Mouse (Mus musculus): ENCODE results near the gene Qtrt1.

The Qtrt1 gene

GRCm38 (mm10) chr9:21411669-21412550 lies at the start of gene Qtrt1:
Qtrt1 (plus strand) TSS chr9:21411837.
- peak; percentile 84 for DNase-seq (ENCODE audit: low read depth, low spot score)

- peak; percentile 28 for DNase-seq (ENCODE audit: low read depth, low spot score)
Observed at GRCm38 (mm10) chr9:21366541-21367220, 45.0 kb upstream of the Qtrt1 start.

DNA sequence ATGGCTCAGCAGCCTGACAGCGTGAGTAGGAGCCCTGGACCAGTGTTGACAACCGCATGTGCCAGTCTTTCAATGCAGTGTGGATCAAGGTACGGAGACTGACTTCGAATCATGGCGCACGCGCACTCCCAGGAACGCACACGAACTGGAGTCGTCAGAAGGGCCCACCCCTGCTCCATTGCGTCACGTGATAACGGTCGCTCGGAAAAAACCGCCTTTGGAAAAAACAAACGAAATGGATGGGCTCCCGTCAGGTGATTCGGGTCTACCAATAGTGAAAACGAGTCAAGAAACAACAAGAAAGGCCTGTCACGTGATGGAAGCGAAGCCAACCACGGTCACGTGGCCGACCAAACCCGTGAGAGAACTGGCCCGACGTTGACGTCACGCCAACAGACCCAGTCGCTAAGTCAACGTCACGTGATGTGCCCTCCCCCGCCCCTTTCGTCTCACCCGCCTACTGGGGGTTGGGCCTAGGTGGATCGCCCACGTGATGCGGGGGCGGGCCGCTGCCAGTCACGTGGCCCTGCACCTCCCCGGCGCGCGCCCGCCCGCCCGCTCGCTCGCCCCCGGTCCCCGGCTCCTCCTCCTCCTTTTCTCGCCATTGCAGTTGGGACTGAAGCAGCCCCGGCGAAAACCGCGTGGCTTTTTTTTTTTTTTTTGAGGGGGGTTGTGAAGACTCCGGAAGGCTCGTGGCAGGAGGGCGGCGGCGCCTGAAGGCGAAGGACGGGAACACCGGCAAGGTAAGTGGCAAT lies 44.1 kb upstream of the Qtrt1 start, which contains the start of gene Ilf3:
Gene Ilf3, plus strand, starts transcription at position 515 of the 755 bp plus-strand sequence.
- peak; percentile 99 for DNase-seq (ENCODE audit: low read depth, low spot score)

- DNase-seq (ENCODE audit: low read depth, low spot score), result peak; percentile 56
Observed at GRCm38 (mm10) chr9:21368131-21368584, 43.5 kb upstream of the Qtrt1 start.

DNA sequence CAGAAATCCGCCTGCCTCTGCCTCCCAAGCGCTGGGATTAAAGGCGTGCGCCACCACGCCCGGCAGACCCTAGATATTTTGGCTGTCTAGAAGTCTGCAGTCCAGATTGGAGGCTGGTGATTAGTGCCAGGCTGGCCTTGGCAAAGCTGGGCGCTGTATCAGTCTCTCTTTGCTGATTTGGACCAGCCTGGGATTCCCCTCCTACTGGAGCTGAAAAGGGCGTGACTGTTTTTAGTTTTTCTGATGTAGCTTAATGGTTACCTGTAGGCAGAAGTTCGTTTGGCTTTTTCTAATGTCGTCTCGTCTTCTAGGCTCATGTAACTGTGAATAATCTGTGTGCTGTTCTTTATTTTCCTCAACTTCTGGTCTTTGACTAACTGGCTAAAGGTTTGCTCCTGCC lies 42.6 kb upstream of the Qtrt1 start:
- DNase-seq (ENCODE audit: low read depth, low spot score), result no peak

GRCm38 (mm10) chr9:21370876-21371275 lies 40.8 kb upstream of the Qtrt1 start:
- DNase-seq (ENCODE audit: low read depth, low spot score), result no peak

DNA sequence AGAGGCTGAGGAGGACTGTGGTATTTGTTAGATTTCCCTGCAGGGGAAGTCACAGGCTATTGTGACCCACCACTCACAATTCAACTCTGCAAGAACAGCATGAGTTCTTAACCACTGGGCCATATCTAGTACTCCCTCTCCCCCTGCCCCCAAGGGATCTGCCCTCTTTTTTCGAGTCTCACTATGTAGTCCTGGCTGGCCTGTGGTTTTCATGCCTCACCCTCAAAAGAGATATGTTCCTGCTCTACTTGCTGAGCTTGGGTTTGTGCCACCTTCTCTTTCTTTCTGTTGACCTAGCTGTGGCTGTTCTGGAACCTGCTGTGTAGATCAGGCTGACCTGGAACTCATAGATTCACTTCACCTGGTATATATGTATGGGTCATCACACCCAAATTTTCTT lies 39.1 kb upstream of the Qtrt1 start:
- DNase-seq (ENCODE audit: low read depth, low spot score), result no peak

GRCm38 (mm10) chr9:21379195-21379594 lies 32.4 kb upstream of the Qtrt1 start:
- no peak for DNase-seq (ENCODE audit: low read depth, low spot score)

DNA sequence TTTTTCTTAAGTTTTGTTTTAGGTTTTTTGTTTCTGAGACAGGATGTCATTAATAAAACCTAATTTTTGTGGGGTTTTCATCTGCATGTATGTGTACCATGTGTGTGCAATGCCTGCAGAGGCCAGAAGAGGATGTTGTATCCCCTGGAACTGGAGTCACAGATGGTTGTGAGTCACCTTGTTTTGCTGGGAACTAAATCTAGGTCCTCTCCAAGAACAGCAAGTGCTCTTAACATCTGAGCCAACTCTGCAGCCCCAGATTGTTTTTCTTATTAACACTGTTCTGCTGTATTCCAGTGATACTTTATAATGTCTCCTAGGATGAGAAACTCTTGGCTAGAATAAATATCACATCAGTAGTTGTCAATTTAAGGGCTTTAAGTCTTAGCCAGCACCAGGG lies 30.8 kb upstream of the Qtrt1 start:
- no peak for DNase-seq (ENCODE audit: low read depth, low spot score)

DNA sequence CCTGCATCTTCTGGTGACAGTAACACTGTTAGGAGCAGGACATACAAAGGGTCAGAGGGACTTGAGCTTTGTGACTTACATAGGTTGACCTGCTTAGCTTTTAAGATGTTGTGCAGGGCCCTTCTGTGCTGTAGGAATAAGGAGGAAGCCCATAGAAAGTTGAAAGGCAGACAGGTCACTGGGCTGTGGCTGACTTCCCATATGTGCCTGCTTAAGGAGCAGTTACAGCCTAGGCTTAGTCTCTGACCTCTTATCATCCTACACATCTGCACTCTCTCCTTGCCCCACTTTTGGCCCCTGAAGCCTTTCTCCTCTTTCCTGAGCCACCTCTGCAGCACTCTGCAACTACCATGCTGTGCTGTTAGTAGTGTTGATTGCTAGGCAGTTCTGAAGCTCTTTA lies 27.7 kb upstream of the Qtrt1 start:
- DNase-seq (ENCODE audit: low read depth, low spot score), result no peak

GRCm38 (mm10) chr9:21392646-21393175 lies 18.9 kb upstream of the Qtrt1 start:
- no peak for DNase-seq (ENCODE audit: low read depth, low spot score)

DNA sequence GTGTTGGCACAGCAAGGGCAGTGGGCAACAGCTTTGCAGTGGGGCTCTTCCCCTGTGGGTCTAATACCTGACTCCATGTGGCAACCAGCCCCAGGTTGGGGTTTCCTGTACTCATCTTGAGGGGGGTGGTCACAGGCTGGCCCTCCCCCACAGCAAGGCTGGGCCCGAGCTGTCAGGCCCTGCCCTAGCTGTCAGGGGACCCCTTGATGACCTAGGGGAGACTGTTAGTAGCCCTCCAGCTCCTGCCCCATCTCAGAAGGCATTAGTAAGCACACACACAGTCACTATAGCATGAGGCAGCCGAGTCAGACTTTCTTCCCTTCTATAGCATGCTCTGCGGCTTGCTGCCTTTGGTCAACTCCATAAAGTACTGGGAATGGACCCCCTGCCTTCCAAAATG lies 15.9 kb upstream of the Qtrt1 start:
- DNase-seq (ENCODE audit: low read depth, low spot score), result no peak

- no peak for DNase-seq (ENCODE audit: low read depth, low spot score)
Observed at GRCm38 (mm10) chr9:21397170-21397569, 14.5 kb upstream of the Qtrt1 start.

GRCm38 (mm10) chr9:21401042-21401441 lies 10.6 kb upstream of the Qtrt1 start:
- DNase-seq (ENCODE audit: low read depth, low spot score), result no peak

GRCm38 (mm10) chr9:21402764-21403253 lies 8.8 kb upstream of the Qtrt1 start:
- DNase-seq (ENCODE audit: low read depth, low spot score), result no peak

DNA sequence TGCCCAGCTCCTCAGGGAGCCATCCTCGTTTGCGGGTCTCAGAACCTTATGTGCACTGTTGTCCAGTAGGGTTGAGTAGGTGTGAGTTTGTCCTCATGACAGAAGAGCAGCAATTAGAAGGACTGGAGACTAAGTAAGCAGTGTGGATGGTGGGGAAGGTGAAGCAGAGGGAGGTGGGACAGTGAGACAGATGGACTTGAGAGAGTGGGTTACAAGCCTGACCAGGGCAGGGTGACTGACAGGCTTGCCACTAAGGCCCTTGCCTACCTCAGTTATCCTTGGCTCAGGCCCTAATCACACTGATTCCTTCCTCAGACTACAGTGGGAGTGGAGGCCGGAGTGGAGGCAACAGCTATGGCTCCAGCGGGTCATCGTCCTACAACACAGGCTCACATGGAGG lies 7.9 kb upstream of the Qtrt1 start:
- DNase-seq (ENCODE audit: low read depth, low spot score), result no peak

GRCm38 (mm10) chr9:21405525-21405924 lies 6.1 kb upstream of the Qtrt1 start:
- DNase-seq (ENCODE audit: low read depth, low spot score), result no peak

GRCm38 (mm10) chr9:21407951-21408350 lies 3.7 kb upstream of the Qtrt1 start:
- DNase-seq (ENCODE audit: low read depth, low spot score), result no peak

GRCm38 (mm10) chr9:21408624-21409023 lies 3.0 kb upstream of the Qtrt1 start:
- DNase-seq (ENCODE audit: low read depth, low spot score), result no peak

DNA sequence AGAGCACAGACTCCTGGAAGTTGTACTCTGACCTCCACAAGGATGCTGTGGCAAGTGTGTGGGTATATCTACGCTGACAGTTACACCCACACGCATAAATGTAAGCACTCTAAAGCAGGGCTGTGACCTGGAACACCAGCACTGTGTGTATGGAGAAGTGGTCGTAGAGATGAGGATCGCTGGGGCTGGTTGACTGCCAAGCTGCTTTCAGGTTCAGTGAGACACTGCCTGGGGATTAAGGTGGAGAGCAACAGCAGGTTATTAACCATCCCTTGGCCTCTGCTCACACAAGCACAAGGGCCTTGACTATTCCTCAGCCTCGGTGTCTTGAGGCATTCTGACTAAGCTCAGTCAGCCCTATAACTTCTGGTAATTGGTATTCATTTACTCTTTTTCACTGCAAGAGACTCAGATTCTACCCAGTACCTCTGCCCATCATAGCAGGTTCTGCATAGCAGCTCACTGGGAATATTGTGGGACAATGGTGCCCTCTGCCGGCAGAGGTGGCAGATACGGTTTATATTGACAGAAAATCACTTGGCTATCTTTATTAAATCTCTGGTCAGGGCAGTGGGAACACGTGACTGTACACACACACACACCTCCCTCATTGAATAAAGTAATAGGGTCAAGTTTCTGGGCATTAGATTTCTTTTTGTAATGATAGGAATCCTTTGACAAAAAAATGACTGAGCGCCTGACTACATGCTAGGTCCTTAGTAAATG lies 1.9 kb upstream of the Qtrt1 start:
- DNase-seq (ENCODE audit: low read depth, low spot score), result peak; percentile 77

DNA sequence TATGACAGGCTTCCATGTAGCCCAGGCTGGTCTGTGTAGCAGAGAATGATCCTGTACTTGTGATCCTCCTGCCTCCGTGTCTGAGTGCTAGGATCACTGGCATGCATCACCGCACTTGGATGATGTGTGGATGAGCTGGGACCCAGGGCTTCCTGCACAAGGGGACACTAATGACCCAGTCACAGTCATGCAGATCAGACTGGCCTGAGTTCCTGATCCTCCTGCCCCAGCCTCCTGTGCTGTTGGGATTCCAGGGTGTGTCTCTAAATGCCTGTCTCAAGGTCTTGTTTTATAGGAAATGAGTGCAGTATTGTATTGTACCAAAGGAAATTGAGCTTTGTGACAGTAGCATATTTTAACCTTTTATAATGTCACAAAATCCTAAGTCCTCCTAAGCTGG lies 6.2 kb downstream of the Qtrt1 start:
- no peak for DNase-seq (ENCODE audit: low read depth, low spot score)

Data from retina, postnatal 7 days (tissue).